Mouse (Mus musculus): Measurements from ENCODE around the gene Pcbd2. TPM values are rescaled to one million over a fixed set of nuclear protein-coding genes. Genes with fewer than 3 reads are reported as not detected.

Pcbd2 gene
- total RNA-seq (2014; rRNA removed) (36.0 and 40.7 TPM in 2 replicates), polyA plus RNA-seq (2012; rRNA removed) (32.7 and 44.9 TPM in 2 replicates)

DNA sequence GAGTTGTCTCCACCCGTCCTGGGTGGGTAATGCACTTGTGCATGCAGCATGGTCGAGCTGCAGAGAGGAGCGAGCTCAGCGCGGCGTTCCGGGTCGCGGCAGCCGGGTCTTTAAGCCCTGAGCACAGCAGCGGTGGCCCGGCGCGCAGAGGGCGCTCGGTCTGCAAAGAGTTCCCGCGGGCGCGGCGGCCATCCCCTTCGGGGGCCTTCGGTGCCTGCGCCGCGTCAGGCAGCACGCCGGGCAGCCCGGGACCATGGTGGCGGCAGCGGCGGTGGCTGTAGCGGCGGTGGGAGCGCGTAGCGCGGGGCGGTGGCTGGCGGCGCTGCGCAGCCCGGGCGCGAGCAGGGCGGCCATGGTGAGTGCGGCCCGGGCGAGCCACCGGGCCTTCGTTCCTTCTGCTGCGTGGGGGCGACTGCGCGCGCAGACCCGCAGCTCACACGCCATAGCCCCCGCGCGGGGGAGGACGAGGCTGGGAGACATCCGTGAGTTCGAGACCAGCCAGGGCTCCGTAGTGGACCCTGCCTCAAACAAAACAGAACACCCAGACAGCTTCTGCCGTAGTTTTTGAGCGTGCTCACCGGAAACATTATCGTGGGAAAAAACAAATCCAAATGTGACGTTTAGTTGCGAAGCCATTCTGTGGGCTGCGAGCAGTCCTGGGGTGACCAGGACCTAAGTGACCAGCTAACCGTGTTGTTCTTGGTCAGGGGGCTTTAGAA lies at the start of gene Pcbd2:
Pcbd2 (plus strand) TSS at position 249 of the 719 bp plus-strand sequence.
- under 1% methylated on average over 73 of the region's 73 CpGs for WGBS
- H3K36me3 ChIP-seq (ENCODE audit: control insufficient read depth, insufficient read depth, low read length), result peaks cover 18% of the 10 kb centered on the region
- peak; percentile 53 for DNase-seq (ENCODE audit: extremely low read depth, low read depth, low spot score)
- H3K9ac ChIP-seq (ENCODE audit: low read depth, low read length), result peak within 1 kb of the TSS; percentile 94
- H3K27ac ChIP-seq (replicated peaks; ENCODE audit: insufficient read depth, low read depth, low read length), result peak within 1 kb of the TSS; percentile 88
- TF ChIP-seq CTCF (IDR thresholded peaks at IDR 0.05; ENCODE audit: low read depth, low read length), result no peak
- TF ChIP-seq POLR2A (IDR thresholded peaks at IDR 0.05; ENCODE audit: extremely low read depth, insufficient read depth, low read length), result no peak
- H3K4me1 ChIP-seq (ENCODE audit: control insufficient read depth, insufficient read depth, low read length), result no peaks in the 10 kb centered on the region
- H3K4me3 ChIP-seq (ENCODE audit: insufficient read depth, low read depth, low read length), result peak within 1 kb of the TSS; percentile 97
- no peaks in the 10 kb centered on the region for H3K27me3 ChIP-seq (ENCODE audit: control insufficient read depth, insufficient read depth, low read length)
- H3K79me2 ChIP-seq (ENCODE audit: control insufficient read depth, insufficient read depth, low read length), result no peaks in the 10 kb centered on the region; the same call in 1 of the 2 replicates

DNA sequence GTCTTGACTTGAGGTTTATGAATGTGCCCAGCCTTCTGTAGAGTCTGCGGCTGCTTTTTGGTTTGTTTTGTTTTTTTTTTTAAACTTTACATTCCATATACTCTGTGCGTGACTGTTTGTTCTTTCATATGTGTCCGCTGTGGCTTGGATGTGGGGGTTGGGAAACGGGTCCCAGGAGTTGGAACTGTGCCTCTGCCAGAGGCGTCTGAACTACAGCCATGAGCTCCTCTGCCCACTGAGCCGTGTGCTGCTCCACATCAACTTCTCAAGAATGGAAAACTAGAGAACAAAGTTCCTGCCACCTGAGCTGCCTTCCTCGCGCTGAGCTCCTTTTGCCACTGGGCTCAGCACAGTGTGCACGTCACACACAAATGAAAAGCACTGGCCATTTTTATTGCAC lies 45.0 kb upstream of the Pcbd2 start:
- Histone ChIP-seq H3K4me1 (ENCODE audit: control insufficient read depth, insufficient read depth, low read length) (no peaks in the 10 kb centered on the region), H3K4me3 (ENCODE audit: insufficient read depth, low read depth, low read length) (no peak overlapping the region), H3K27me3 (ENCODE audit: control insufficient read depth, insufficient read depth, low read length) (no peaks in the 10 kb centered on the region), H3K27ac (replicated peaks; ENCODE audit: insufficient read depth, low read depth, low read length) (no peak overlapping the region), H3K79me2 (ENCODE audit: control insufficient read depth, insufficient read depth, low read length) (no peaks in the 10 kb centered on the region), H3K36me3 (ENCODE audit: control insufficient read depth, insufficient read depth, low read length) (peaks cover 27% of the 10 kb centered on the region), H3K9ac (ENCODE audit: low read depth, low read length) (no peak overlapping the region)
- TF ChIP-seq CTCF (IDR thresholded peaks at IDR 0.05; ENCODE audit: low read depth, low read length) (no peak), POLR2A (IDR thresholded peaks at IDR 0.05; ENCODE audit: extremely low read depth, insufficient read depth, low read length) (no peak)
- WGBS, result 89% methylated on average over 9 of the region's 9 CpGs
- no peak for DNase-seq (ENCODE audit: extremely low read depth, low read depth, low spot score)

DNA sequence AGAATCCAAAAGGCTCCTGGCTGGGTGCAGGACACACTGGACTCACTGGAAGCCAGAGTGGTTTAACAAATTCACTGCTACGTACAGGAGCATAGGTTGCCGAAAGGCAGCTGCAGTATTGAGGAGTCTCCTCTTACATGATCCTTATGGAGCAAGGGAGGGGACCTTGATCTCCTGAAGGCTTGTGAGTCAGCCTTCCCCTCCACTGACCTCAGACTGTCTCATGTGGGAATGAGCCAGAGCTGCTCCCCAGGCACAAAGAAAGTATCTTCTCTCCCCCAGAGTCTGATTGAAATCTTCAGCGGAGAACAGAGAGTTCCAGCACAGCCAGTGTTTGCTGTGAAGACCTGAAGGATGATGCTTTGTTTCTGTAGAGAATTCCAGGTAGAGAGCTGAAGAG lies 43.6 kb upstream of the Pcbd2 start:
- no peak for TF ChIP-seq POLR2A (IDR thresholded peaks at IDR 0.05; ENCODE audit: extremely low read depth, insufficient read depth, low read length)
- TF ChIP-seq CTCF (IDR thresholded peaks at IDR 0.05; ENCODE audit: low read depth, low read length), result no peak
- Histone ChIP-seq H3K4me3 (ENCODE audit: insufficient read depth, low read depth, low read length) (no peak overlapping the region), H3K27ac (replicated peaks; ENCODE audit: insufficient read depth, low read depth, low read length) (no peak overlapping the region), H3K9ac (ENCODE audit: low read depth, low read length) (no peak overlapping the region), H3K4me1 (ENCODE audit: control insufficient read depth, insufficient read depth, low read length) (no peaks in the 10 kb centered on the region), H3K36me3 (ENCODE audit: control insufficient read depth, insufficient read depth, low read length) (peaks cover 19% of the 10 kb centered on the region), H3K27me3 (ENCODE audit: control insufficient read depth, insufficient read depth, low read length) (no peaks in the 10 kb centered on the region), H3K79me2 (ENCODE audit: control insufficient read depth, insufficient read depth, low read length) (no peaks in the 10 kb centered on the region)
- 87% methylated on average over 3 of the region's 3 CpGs for WGBS
- DNase-seq (ENCODE audit: extremely low read depth, low read depth, low spot score), result no peak

DNA sequence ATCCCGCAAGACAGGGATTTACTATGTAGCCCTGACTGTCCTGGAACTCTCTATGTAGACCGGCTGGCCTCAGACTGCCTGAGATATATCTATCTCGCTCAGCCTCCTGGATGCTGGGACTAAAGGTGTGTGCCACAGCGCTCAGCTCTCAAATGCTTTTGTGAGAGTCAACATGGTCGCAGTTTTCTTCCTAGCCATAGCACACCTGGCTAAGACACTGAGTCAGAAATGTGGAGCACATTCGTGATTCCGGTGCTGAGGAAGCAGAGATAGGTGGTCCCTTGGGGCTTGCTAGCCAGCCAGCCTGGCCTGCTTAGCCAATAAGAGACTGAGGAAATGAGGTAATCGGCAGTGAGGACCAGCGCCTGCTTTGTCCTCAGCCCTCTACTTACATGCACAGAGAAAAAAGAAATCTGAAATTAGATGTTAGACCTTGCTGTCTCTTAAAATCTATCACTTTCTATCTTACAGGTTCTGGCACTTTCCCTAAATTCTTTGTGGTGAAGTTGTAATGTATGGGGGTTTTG lies 41.0 kb upstream of the Pcbd2 start:
- Histone ChIP-seq H3K4me3 (ENCODE audit: insufficient read depth, low read depth, low read length) (no peak overlapping the region), H3K79me2 (ENCODE audit: control insufficient read depth, insufficient read depth, low read length) (no peaks in the 10 kb centered on the region), H3K9ac (ENCODE audit: low read depth, low read length) (no peak overlapping the region), H3K4me1 (ENCODE audit: control insufficient read depth, insufficient read depth, low read length) (no peaks in the 10 kb centered on the region), H3K36me3 (ENCODE audit: control insufficient read depth, insufficient read depth, low read length) (no peaks in the 10 kb centered on the region; the same call in 1 of the 2 replicates), H3K27me3 (ENCODE audit: control insufficient read depth, insufficient read depth, low read length) (no peaks in the 10 kb centered on the region), H3K27ac (replicated peaks; ENCODE audit: insufficient read depth, low read depth, low read length) (no peak overlapping the region)
- 85% methylated on average over 9 of the region's 9 CpGs for WGBS
- TF ChIP-seq CTCF (IDR thresholded peaks at IDR 0.05; ENCODE audit: low read depth, low read length) (no peak), POLR2A (IDR thresholded peaks at IDR 0.05; ENCODE audit: extremely low read depth, insufficient read depth, low read length) (no peak)
- no peak for DNase-seq (ENCODE audit: extremely low read depth, low read depth, low spot score)

DNA sequence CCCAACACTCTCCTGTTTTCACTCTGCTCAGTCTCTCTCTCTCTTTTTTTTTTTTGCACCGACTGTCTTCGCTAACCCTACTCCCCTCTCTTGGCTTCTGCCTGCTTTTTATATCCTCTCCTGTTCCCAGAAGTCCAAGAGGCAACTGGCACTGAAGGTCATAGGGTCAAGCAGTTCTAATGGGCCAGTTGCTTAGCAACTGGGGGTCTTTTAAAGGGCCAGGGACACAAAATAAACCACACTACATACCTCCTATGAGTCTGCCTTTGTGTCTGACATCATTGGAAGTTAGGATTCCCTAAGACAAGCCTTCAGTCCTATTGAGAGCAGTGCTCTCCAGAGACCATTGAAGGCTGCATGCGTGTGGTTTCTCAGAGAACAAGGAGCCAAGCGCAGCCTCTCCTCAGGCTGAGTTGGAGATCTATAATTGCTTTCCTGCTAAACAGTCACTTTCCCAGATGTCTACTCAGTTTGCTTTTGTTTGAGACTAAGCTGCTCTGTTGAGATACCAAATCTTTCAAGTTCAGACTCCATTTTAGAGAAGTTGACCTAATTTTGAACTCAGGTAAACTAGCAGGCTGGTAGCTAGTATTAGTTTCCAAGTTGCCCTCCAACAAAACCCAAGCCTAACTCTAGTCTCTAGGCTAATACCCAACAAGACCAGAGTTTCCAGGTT lies 39.1 kb upstream of the Pcbd2 start:
- H3K79me2 ChIP-seq (ENCODE audit: control insufficient read depth, insufficient read depth, low read length), result peaks cover 1% of the 10 kb centered on the region; the same call in 1 of the 2 replicates
- no peaks in the 10 kb centered on the region for H3K27me3 ChIP-seq (ENCODE audit: control insufficient read depth, insufficient read depth, low read length)
- H3K4me1 ChIP-seq (ENCODE audit: control insufficient read depth, insufficient read depth, low read length), result no peaks in the 10 kb centered on the region
- no peak for DNase-seq (ENCODE audit: extremely low read depth, low read depth, low spot score)
- TF ChIP-seq POLR2A (IDR thresholded peaks at IDR 0.05; ENCODE audit: extremely low read depth, insufficient read depth, low read length) (no peak), CTCF (IDR thresholded peaks at IDR 0.05; ENCODE audit: low read depth, low read length) (no peak)
- no peak overlapping the region for H3K9ac ChIP-seq (ENCODE audit: low read depth, low read length)
- 69% methylated on average over 4 of the region's 4 CpGs for whole genome bisulfite sequencing
- H3K36me3 ChIP-seq (ENCODE audit: control insufficient read depth, insufficient read depth, low read length), result no peaks in the 10 kb centered on the region
- H3K27ac ChIP-seq (replicated peaks; ENCODE audit: insufficient read depth, low read depth, low read length), result no peak overlapping the region
- no peak overlapping the region for H3K4me3 ChIP-seq (ENCODE audit: insufficient read depth, low read depth, low read length)

All from liver, adult 2 months (tissue).